Mouse (Mus musculus) intestine, postnatal 0 days (tissue): ENCODE measurements around the gene Dock8. TPM values are rescaled to one million over a fixed set of nuclear protein-coding genes. Genes with fewer than 3 reads are reported as not detected.

Source experiments
- ATAC-seq: fragments of 200-750 bp; cut with Nextera tagmentation; 2 replicates; pipeline ENCODE4 v1.8.0; 2017; ENCODE audit warnings: mild to moderate bottlenecking, moderate TSS enrichment, moderate library complexity
- H3K27ac ChIP-seq: fragments of 300-500 bp; sonication (generic); 2 replicates; pipeline ENCODE4 v1.5.1; 2014; ENCODE audit warnings: mild to moderate bottlenecking, low read depth, low read length, moderate library complexity
- H3K27me3 ChIP-seq: fragments of 300-500 bp; sonication (generic); replicated peaks from 2 replicates; pipeline ENCODE4 v1.6.1; 2014; ENCODE audit warnings: low read length, mixed read lengths; ENCODE audit not compliant: control insufficient read depth, insufficient read depth
- H3K36me3 ChIP-seq: fragments of 300-500 bp; sonication (generic); 2 replicates; pipeline ENCODE4 v1.6.1; 2014; ENCODE audit warnings: mild to moderate bottlenecking, moderate library complexity; ENCODE audit not compliant: control insufficient read depth, insufficient read depth
- H3K4me1 ChIP-seq: fragments of 300-500 bp; sonication (generic); replicated peaks from 2 replicates; pipeline ENCODE4 v1.6.1; 2014; ENCODE audit warnings: antibody characterized with exemption, low read length, mixed read lengths; ENCODE audit not compliant: control insufficient read depth, insufficient read depth
- H3K4me2 ChIP-seq: fragments of 300-500 bp; sonication (generic); replicated peaks from 2 replicates; pipeline ENCODE4 v1.6.1; 2014; ENCODE audit warnings: low read depth, mild to moderate bottlenecking, moderate library complexity
- H3K4me3 ChIP-seq: fragments of 300-500 bp; sonication (generic); 2 replicates; pipeline ENCODE4 v1.5.1; 2014; ENCODE audit warnings: low read depth, low read length
- H3K9ac ChIP-seq: fragments of 300-500 bp; sonication (generic); 2 replicates; pipeline ENCODE4 v1.6.1; 2014; ENCODE audit warnings: mild to moderate bottlenecking, low read depth, low read length
- H3K9me3 ChIP-seq: fragments of 300-500 bp; sonication (generic); 2 replicates; pipeline ENCODE4 v1.6.1; 2016; ENCODE audit warnings: mixed run types; ENCODE audit not compliant: control insufficient read depth
- CTCF ChIP-seq: sonication (generic); IDR thresholded peaks from 2 replicates; pipeline ENCODE4 v1.5.1; 2016; ENCODE audit warnings: low read depth, mild to moderate bottlenecking, control low read depth, antibody characterized with exemption, moderate library complexity
- WGBS: fragments of 180-500 bp; shearing (Covaris S2); extraction: QIAGEN DNeasy Blood & Tissue Kit; methylation state at CpG from one replicate; pipeline ENCODE4 v1.1.7; 2014; 5-methylcytosine and 5-hydroxymethylcytosine counted together
- polyA plus RNA-seq: library from polyadenylated mRNA; unstranded; fragments of >200 nt; fragmentation: Nextera tagmentation; extraction: Ambion mirVana; gene quantifications from 2 replicates; pipeline ENCODE4 v1.2.1, GENCODE M21; 2015

Dock8 gene
- polyA plus RNA-seq, 1 experiment from 2014 or later, result 7.5 TPM

- no peaks in the 10 kb centered on the region for H3K36me3 ChIP-seq
- no peak for TF ChIP-seq CTCF
- no peak for ATAC-seq
- no peak overlapping the region for H3K9ac ChIP-seq
- 87% methylated on average over 9 of the region's 9 CpGs for WGBS
- H3K27ac ChIP-seq, result no peak overlapping the region
- no peaks in the 10 kb centered on the region for H3K27me3 ChIP-seq
- no peaks in the 10 kb centered on the region for H3K9me3 ChIP-seq
- no peak overlapping the region for H3K4me3 ChIP-seq
- H3K4me2 ChIP-seq, result no peak overlapping the region
- H3K4me1 ChIP-seq, result no peaks in the 10 kb centered on the region
These were observed 63.0 kb downstream of the Dock8 start for GRCm38 (mm10) chr19:25062188-25062856.

- ATAC-seq, result no peak
- WGBS, result 75% methylated on average over 2 of the region's 2 CpGs
- TF ChIP-seq CTCF, result no peak
- Histone ChIP-seq H3K4me2 (no peak overlapping the region), H3K27ac (no peak overlapping the region), H3K36me3 (no peaks in the 10 kb centered on the region), H3K4me3 (no peak overlapping the region), H3K9ac (no peak overlapping the region), H3K9me3 (no peaks in the 10 kb centered on the region), H3K27me3 (no peaks in the 10 kb centered on the region), H3K4me1 (no peaks in the 10 kb centered on the region)
These were observed 63.5 kb downstream of the Dock8 start for GRCm38 (mm10) chr19:25062857-25063240.

GRCm38 (mm10) chr19:25066229-25066628, 66.9 kb downstream of the Dock8 start:
- no peak for ATAC-seq
- H3K9ac ChIP-seq, result no peak overlapping the region
- WGBS, result 57% methylated on average over 9 of the region's 9 CpGs
- H3K36me3 ChIP-seq, result no peaks in the 10 kb centered on the region
- no peak overlapping the region for H3K4me3 ChIP-seq
- H3K4me1 ChIP-seq, result no peaks in the 10 kb centered on the region
- no peak overlapping the region for H3K4me2 ChIP-seq
- H3K9me3 ChIP-seq, result no peaks in the 10 kb centered on the region
- H3K27ac ChIP-seq, result no peak overlapping the region
- no peaks in the 10 kb centered on the region for H3K27me3 ChIP-seq
- TF ChIP-seq CTCF, result no peak

GRCm38 (mm10) chr19:25068518-25068917, 69.2 kb downstream of the Dock8 start:
- WGBS, result 74% methylated on average over 8 of the region's 8 CpGs
- no peak for TF ChIP-seq CTCF
- H3K27ac ChIP-seq, result no peak overlapping the region
- ATAC-seq, result no peak
- no peaks in the 10 kb centered on the region for H3K9me3 ChIP-seq
- H3K4me3 ChIP-seq, result no peak overlapping the region
- no peak overlapping the region for H3K9ac ChIP-seq
- no peaks in the 10 kb centered on the region for H3K4me1 ChIP-seq
- H3K36me3 ChIP-seq, result no peaks in the 10 kb centered on the region
- H3K27me3 ChIP-seq, result no peaks in the 10 kb centered on the region
- no peak overlapping the region for H3K4me2 ChIP-seq

GRCm38 (mm10) chr19:25072521-25072920, 73.2 kb downstream of the Dock8 start:
- no peak for TF ChIP-seq CTCF
- Histone ChIP-seq H3K4me1 (no peaks in the 10 kb centered on the region), H3K4me2 (no peak overlapping the region), H3K9me3 (no peaks in the 10 kb centered on the region), H3K27me3 (no peaks in the 10 kb centered on the region), H3K4me3 (no peak overlapping the region), H3K27ac (no peak overlapping the region), H3K36me3 (no peaks in the 10 kb centered on the region), H3K9ac (no peak overlapping the region)
- 90% methylated on average over 9 of the region's 9 CpGs for whole genome bisulfite sequencing
- no peak for ATAC-seq

DNA sequence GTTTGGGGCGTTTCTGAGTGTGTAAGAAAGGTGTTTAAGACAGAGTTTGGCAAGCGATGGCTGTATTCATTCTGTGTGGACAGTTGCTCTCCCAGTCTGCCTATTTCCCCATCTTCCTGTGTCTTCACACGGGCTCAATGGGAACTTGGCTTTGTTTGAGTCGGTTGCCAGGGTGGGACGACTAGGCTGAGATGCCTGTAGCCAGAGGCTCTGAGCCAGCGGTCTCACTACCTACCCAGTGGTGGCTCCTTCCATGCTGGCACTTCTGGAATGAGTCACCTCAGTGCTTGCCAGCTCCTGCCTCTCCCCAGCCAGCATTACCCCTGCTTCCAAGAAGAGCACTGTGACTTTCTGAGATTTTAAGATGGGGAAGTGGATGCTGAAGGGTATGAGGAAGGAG, 75.4 kb downstream of the Dock8 start:
- H3K27me3 ChIP-seq, result no peaks in the 10 kb centered on the region
- H3K4me3 ChIP-seq, result no peak overlapping the region
- no peaks in the 10 kb centered on the region for H3K9me3 ChIP-seq
- TF ChIP-seq CTCF, result no peak
- no peak for ATAC-seq
- no peaks in the 10 kb centered on the region for H3K36me3 ChIP-seq
- no peak overlapping the region for H3K27ac ChIP-seq
- 74% methylated on average over 6 of the region's 6 CpGs for WGBS
- H3K4me1 ChIP-seq, result no peaks in the 10 kb centered on the region
- no peak overlapping the region for H3K9ac ChIP-seq
- H3K4me2 ChIP-seq, result no peak overlapping the region

DNA sequence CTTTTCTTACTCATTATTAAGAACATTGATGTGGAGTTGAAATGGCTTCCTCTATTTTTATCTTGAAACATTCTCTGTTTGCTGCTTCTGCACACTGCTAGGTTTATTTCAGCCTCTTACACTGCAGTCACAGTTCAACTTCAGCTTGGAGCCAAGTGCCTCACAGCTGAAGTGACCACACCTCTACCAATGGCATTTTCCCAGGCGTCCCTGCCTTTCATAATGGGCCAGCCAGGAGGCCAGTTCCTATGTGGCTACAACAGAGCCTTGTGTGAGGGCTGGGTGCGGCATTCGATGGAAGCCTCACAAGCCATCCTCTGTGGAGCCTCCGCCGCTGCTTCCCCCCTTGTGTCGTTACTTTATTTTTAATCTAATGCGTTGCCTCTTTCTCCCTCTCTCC, 78.3 kb downstream of the Dock8 start:
- TF ChIP-seq CTCF, result no peak
- Histone ChIP-seq H3K4me3 (no peak overlapping the region), H3K27me3 (no peaks in the 10 kb centered on the region), H3K4me1 (no peaks in the 10 kb centered on the region), H3K9me3 (no peaks in the 10 kb centered on the region), H3K36me3 (no peaks in the 10 kb centered on the region), H3K4me2 (no peak overlapping the region), H3K27ac (no peak overlapping the region), H3K9ac (no peak overlapping the region)
- ATAC-seq, result no peak
- 72% methylated on average over 7 of the region's 7 CpGs for WGBS
